Mouse (Mus musculus) liver, embryonic 15.5 days (tissue): Measurements from ENCODE around the gene Mgmt. TPM values are rescaled to one million over a fixed set of nuclear protein-coding genes. Genes with fewer than 3 reads are reported as not detected.

Experiments used
- ATAC-seq: fragments of 200-750 bp; cut with Nextera tagmentation; 2 replicates; pipeline ENCODE4 v1.8.0; 2017; ENCODE audit warnings: moderate number of reproducible peaks, mild to moderate bottlenecking, moderate library complexity; ENCODE audit not compliant: insufficient read depth
- H3K27ac ChIP-seq: fragments of 300-500 bp; sonication (generic); replicated peaks from 2 replicates; pipeline ENCODE4 v1.5.1; 2015; ENCODE audit warnings: mild to moderate bottlenecking, inconsistent platforms
- H3K27me3 ChIP-seq: fragments of 300-500 bp; sonication (generic); 2 replicates; pipeline ENCODE4 v1.6.1; 2015; ENCODE audit warnings: mild to moderate bottlenecking, inconsistent platforms
- H3K36me3 ChIP-seq: fragments of 300-500 bp; sonication (generic); replicated peaks from 2 replicates; pipeline ENCODE4 v1.6.1; 2015; ENCODE audit warnings: moderate library complexity, mild to moderate bottlenecking, inconsistent platforms
- H3K4me1 ChIP-seq: fragments of 300-500 bp; sonication (generic); replicated peaks from 2 replicates; pipeline ENCODE4 v1.6.1; 2015; ENCODE audit warnings: inconsistent platforms
- H3K4me2 ChIP-seq: fragments of 300-500 bp; sonication (generic); 2 replicates; pipeline ENCODE4 v1.6.1; 2015; ENCODE audit warnings: moderate library complexity, mild to moderate bottlenecking, inconsistent platforms
- H3K4me3 ChIP-seq: fragments of 300-500 bp; sonication (generic); replicated peaks from 2 replicates; pipeline ENCODE4 v1.5.1; 2015; ENCODE audit warnings: mild to moderate bottlenecking, inconsistent platforms
- H3K9ac ChIP-seq: fragments of 300-500 bp; sonication (generic); 2 replicates; pipeline ENCODE4 v1.6.1; 2015; ENCODE audit warnings: moderate library complexity, mild to moderate bottlenecking, inconsistent platforms
- H3K9me3 ChIP-seq: fragments of 300-500 bp; sonication (generic); replicated peaks from 2 replicates; pipeline ENCODE4 v1.6.1; 2016; ENCODE audit warnings: inconsistent platforms
- WGBS: fragments of 180-500 bp; shearing (Covaris S2); methylation state at CpG from one replicate; pipeline ENCODE4 v1.1.7; 2015; ENCODE audit warnings: mixed read lengths; ENCODE audit not compliant: insufficient replicate concordance; 5-methylcytosine and 5-hydroxymethylcytosine counted together
- polyA plus RNA-seq: library from polyadenylated mRNA; unstranded; fragments of >200 nt; fragmentation: Nextera tagmentation; extraction: Ambion mirVana; gene quantifications from 2 replicates; pipeline ENCODE4 v1.2.1, GENCODE M21; 2015

Gene Mgmt
- polyA plus RNA-seq, 1 experiment from 2014 or later, result 3.2 TPM

- H3K4me3 ChIP-seq, result no peak overlapping the region
- no peak overlapping the region for H3K27ac ChIP-seq
- no peak overlapping the region for H3K9ac ChIP-seq
- ATAC-seq, result no peak
- no peak overlapping the region for H3K4me2 ChIP-seq
- H3K36me3 ChIP-seq, result no peaks in the 10 kb centered on the region
- 25% methylated on average over 3 of the region's 3 CpGs for WGBS
- H3K9me3 ChIP-seq, result no peaks in the 10 kb centered on the region
- H3K27me3 ChIP-seq, result no peaks in the 10 kb centered on the region
- H3K4me1 ChIP-seq, result no peaks in the 10 kb centered on the region
These were observed 166.1 kb downstream of the Mgmt start for GRCm38 (mm10) chr7:137060488-137060887.

GRCm38 (mm10) chr7:137061109-137061508 is 166.7 kb downstream of the Mgmt start:
- H3K27me3 ChIP-seq, result no peaks in the 10 kb centered on the region
- 74% methylated on average over 6 of the region's 6 CpGs for WGBS
- no peaks in the 10 kb centered on the region for H3K4me1 ChIP-seq
- no peak overlapping the region for H3K4me2 ChIP-seq
- no peaks in the 10 kb centered on the region for H3K36me3 ChIP-seq
- H3K9ac ChIP-seq, result no peak overlapping the region
- no peak for ATAC-seq
- H3K4me3 ChIP-seq, result no peak overlapping the region
- no peak overlapping the region for H3K27ac ChIP-seq
- H3K9me3 ChIP-seq, result no peaks in the 10 kb centered on the region

- no peaks in the 10 kb centered on the region for H3K4me1 ChIP-seq
- ATAC-seq, result no peak
- WGBS, result 64% methylated on average over 9 of the region's 9 CpGs
- H3K4me3 ChIP-seq, result no peak overlapping the region
- H3K4me2 ChIP-seq, result no peak overlapping the region
- H3K27me3 ChIP-seq, result no peaks in the 10 kb centered on the region
- no peak overlapping the region for H3K27ac ChIP-seq
- H3K36me3 ChIP-seq, result no peaks in the 10 kb centered on the region
- no peaks in the 10 kb centered on the region for H3K9me3 ChIP-seq
- no peak overlapping the region for H3K9ac ChIP-seq
These were observed 169.8 kb downstream of the Mgmt start for GRCm38 (mm10) chr7:137064255-137064654.

GRCm38 (mm10) chr7:137065408-137065807 is 171.0 kb downstream of the Mgmt start:
- Histone ChIP-seq H3K9ac (no peak overlapping the region), H3K27me3 (no peaks in the 10 kb centered on the region), H3K36me3 (no peaks in the 10 kb centered on the region), H3K4me3 (no peak overlapping the region), H3K9me3 (no peaks in the 10 kb centered on the region), H3K4me2 (no peak overlapping the region), H3K4me1 (no peaks in the 10 kb centered on the region), H3K27ac (no peak overlapping the region)
- ATAC-seq, result no peak
- 73% methylated on average over 5 of the region's 5 CpGs for WGBS

GRCm38 (mm10) chr7:137066211-137066610 is 171.8 kb downstream of the Mgmt start:
- H3K27me3 ChIP-seq, result no peaks in the 10 kb centered on the region
- no peak for ATAC-seq
- H3K27ac ChIP-seq, result no peak overlapping the region
- H3K4me2 ChIP-seq, result no peak overlapping the region
- H3K4me1 ChIP-seq, result no peaks in the 10 kb centered on the region
- H3K9ac ChIP-seq, result no peak overlapping the region
- no peaks in the 10 kb centered on the region for H3K36me3 ChIP-seq
- no peak overlapping the region for H3K4me3 ChIP-seq
- 60% methylated on average over 3 of the region's 3 CpGs for WGBS
- no peaks in the 10 kb centered on the region for H3K9me3 ChIP-seq

GRCm38 (mm10) chr7:137066997-137067396 is 172.6 kb downstream of the Mgmt start:
- Histone ChIP-seq H3K4me3 (no peak overlapping the region), H3K4me1 (no peaks in the 10 kb centered on the region), H3K36me3 (no peaks in the 10 kb centered on the region), H3K9me3 (no peaks in the 10 kb centered on the region), H3K27ac (no peak overlapping the region), H3K9ac (no peak overlapping the region), H3K27me3 (no peaks in the 10 kb centered on the region), H3K4me2 (no peak overlapping the region)
- ATAC-seq, result no peak
- 59% methylated on average over 4 of the region's 4 CpGs for WGBS

GRCm38 (mm10) chr7:137067758-137068157 is 173.3 kb downstream of the Mgmt start:
- no peaks in the 10 kb centered on the region for H3K9me3 ChIP-seq

GRCm38 (mm10) chr7:137068796-137069195 is 174.4 kb downstream of the Mgmt start:
- whole genome bisulfite sequencing, result 70% methylated on average over 5 of the region's 5 CpGs
- H3K9ac ChIP-seq, result no peak overlapping the region

More at GRCm38 (mm10) chr7:137067758-137068157, 173.3 kb downstream of the Mgmt start:
- no peak overlapping the region for H3K4me2 ChIP-seq
- H3K27me3 ChIP-seq, result no peaks in the 10 kb centered on the region
- H3K4me3 ChIP-seq, result no peak overlapping the region
- no peak overlapping the region for H3K9ac ChIP-seq
- no peak for ATAC-seq
- WGBS, result 65% methylated on average over 6 of the region's 6 CpGs
- H3K36me3 ChIP-seq, result no peaks in the 10 kb centered on the region
- no peaks in the 10 kb centered on the region for H3K4me1 ChIP-seq
- H3K27ac ChIP-seq, result no peak overlapping the region

GRCm38 (mm10) chr7:137069768-137070167 is 175.4 kb downstream of the Mgmt start:
- no peak overlapping the region for H3K27ac ChIP-seq
- H3K9me3 ChIP-seq, result no peaks in the 10 kb centered on the region
- H3K4me1 ChIP-seq, result no peaks in the 10 kb centered on the region
- no peaks in the 10 kb centered on the region for H3K27me3 ChIP-seq
- no peak for ATAC-seq
- 67% methylated on average over 6 of the region's 6 CpGs for WGBS
- H3K36me3 ChIP-seq, result no peaks in the 10 kb centered on the region
- H3K9ac ChIP-seq, result no peak overlapping the region
- no peak overlapping the region for H3K4me2 ChIP-seq
- no peak overlapping the region for H3K4me3 ChIP-seq

More at GRCm38 (mm10) chr7:137068796-137069195, 174.4 kb downstream of the Mgmt start:
- Histone ChIP-seq H3K27me3 (no peaks in the 10 kb centered on the region), H3K9me3 (no peaks in the 10 kb centered on the region), H3K27ac (no peak overlapping the region), H3K4me1 (no peaks in the 10 kb centered on the region), H3K4me2 (no peak overlapping the region), H3K4me3 (no peak overlapping the region), H3K36me3 (no peaks in the 10 kb centered on the region)
- ATAC-seq, result no peak

GRCm38 (mm10) chr7:137071346-137071745 is 176.9 kb downstream of the Mgmt start:
- Histone ChIP-seq H3K4me2 (no peak overlapping the region), H3K4me3 (no peak overlapping the region), H3K27me3 (no peaks in the 10 kb centered on the region), H3K9me3 (no peaks in the 10 kb centered on the region), H3K36me3 (no peaks in the 10 kb centered on the region), H3K9ac (no peak overlapping the region), H3K27ac (no peak overlapping the region), H3K4me1 (no peaks in the 10 kb centered on the region)
- WGBS, result 56% methylated on average over 6 of the region's 6 CpGs
- ATAC-seq, result no peak

- no peak overlapping the region for H3K4me2 ChIP-seq
- no peaks in the 10 kb centered on the region for H3K27me3 ChIP-seq
- 73% methylated on average over 5 of the region's 5 CpGs for WGBS
- no peaks in the 10 kb centered on the region for H3K4me1 ChIP-seq
- no peak for ATAC-seq
- H3K27ac ChIP-seq, result no peak overlapping the region
- H3K9me3 ChIP-seq, result no peaks in the 10 kb centered on the region
- H3K9ac ChIP-seq, result no peak overlapping the region
- no peak overlapping the region for H3K4me3 ChIP-seq
- H3K36me3 ChIP-seq, result no peaks in the 10 kb centered on the region
These were observed 179.5 kb downstream of the Mgmt start for GRCm38 (mm10) chr7:137073878-137074277.

- H3K9me3 ChIP-seq, result no peaks in the 10 kb centered on the region
- H3K4me3 ChIP-seq, result no peak overlapping the region
- no peaks in the 10 kb centered on the region for H3K4me1 ChIP-seq
- no peak overlapping the region for H3K27ac ChIP-seq
- no peak overlapping the region for H3K9ac ChIP-seq
- no peaks in the 10 kb centered on the region for H3K27me3 ChIP-seq
- no peaks in the 10 kb centered on the region for H3K36me3 ChIP-seq
- 74% methylated on average over 6 of the region's 6 CpGs for WGBS
- H3K4me2 ChIP-seq, result no peak overlapping the region
- ATAC-seq, result no peak
These were observed 179.9 kb downstream of the Mgmt start for GRCm38 (mm10) chr7:137074324-137074723.
